Mouse (Mus musculus) liver, embryonic 14.5 days (tissue): Measurements from ENCODE around the gene Edem2. TPM values are rescaled to one million over a fixed set of nuclear protein-coding genes. Genes with fewer than 3 reads are reported as not detected.

Source experiments
- ATAC-seq: fragments of 200-750 bp; cut with Nextera tagmentation; 2 replicates; pipeline ENCODE4 v1.8.0; 2017; ENCODE audit warnings: moderate number of reproducible peaks, mild to moderate bottlenecking, moderate library complexity; ENCODE audit not compliant: insufficient read depth
- DNase-seq, 3 experiments: peaks; one replicate each; pipeline ENCODE4 v3.0.0-alpha.2; 2012 to 2013; ENCODE audit warnings: low read depth in 3 of 3, low spot score in 3 of 3
- H3K27ac ChIP-seq: fragments of 300-500 bp; sonication (generic); 2 replicates; pipeline ENCODE4 v1.5.1; 2014; ENCODE audit warnings: moderate library complexity, mild to moderate bottlenecking, control low read depth, inconsistent platforms
- H3K27me3 ChIP-seq: fragments of 300-500 bp; sonication (generic); 2 replicates; pipeline ENCODE4 v1.6.1; 2014; ENCODE audit warnings: mild to moderate bottlenecking, low read length, moderate library complexity; ENCODE audit not compliant: control insufficient read depth, insufficient read depth
- H3K36me3 ChIP-seq: fragments of 300-500 bp; sonication (generic); replicated peaks from 2 replicates; pipeline ENCODE4 v1.6.1; 2014; ENCODE audit warnings: low read depth; ENCODE audit not compliant: control insufficient read depth, insufficient read depth
- H3K4me1 ChIP-seq, 2 experiments: fragments of 200-500 bp in 1 of 2; fragments of 300-500 bp in 1 of 2; sonication (generic) in 1 of 2; replicated peaks; 2 replicates each; pipeline ENCODE4 v1.6.1; 2012 to 2014; ENCODE audit warnings: antibody characterized with exemption in 1 of 2, inconsistent platforms in 1 of 2, low read length in 1 of 2; ENCODE audit not compliant: control insufficient read depth in 2 of 2, insufficient read depth in 2 of 2
- H3K4me2 ChIP-seq: fragments of 300-500 bp; sonication (generic); 2 replicates; pipeline ENCODE4 v1.6.1; 2014; ENCODE audit warnings: low read depth, mild to moderate bottlenecking, control low read depth, moderate library complexity
- H3K4me3 ChIP-seq, 2 experiments: fragments of 200-500 bp in 1 of 2; fragments of 300-500 bp in 1 of 2; sonication (generic) in 1 of 2; 2 replicates each; pipeline ENCODE4 v1.5.1; 2012 to 2014; ENCODE audit warnings: low read depth in 2 of 2, low read length in 2 of 2, mild to moderate bottlenecking in 2 of 2, control low read depth in 1 of 2, inconsistent platforms in 1 of 2, moderate library complexity in 1 of 2; ENCODE audit not compliant: insufficient read depth in 1 of 2
- H3K9ac ChIP-seq: fragments of 300-500 bp; sonication (generic); replicated peaks from 2 replicates; pipeline ENCODE4 v1.6.1; 2014; ENCODE audit warnings: mild to moderate bottlenecking, control low read depth, moderate library complexity
- H3K9me3 ChIP-seq: fragments of 300-500 bp; sonication (generic); 2 replicates; pipeline ENCODE4 v1.6.1; 2016; ENCODE audit warnings: low read length, mixed read lengths; ENCODE audit not compliant: control insufficient read depth
- CTCF ChIP-seq: IDR thresholded peaks from 2 replicates; pipeline ENCODE4 v1.5.1; 2016; ENCODE audit warnings: antibody characterized with exemption, low read depth, control low read depth
- EP300 ChIP-seq: IDR thresholded peaks from 2 replicates; pipeline ENCODE4 v1.6.1; 2016; ENCODE audit warnings: antibody characterized with exemption, low read depth
- WGBS: fragments of 180-500 bp; shearing (Covaris S2); extraction: QIAGEN DNeasy Blood & Tissue Kit; methylation state at CpG from one replicate; pipeline ENCODE4 v1.1.7; 2014; ENCODE audit not compliant: insufficient replicate concordance; 5-methylcytosine and 5-hydroxymethylcytosine counted together
- polyA plus RNA-seq, 2 experiments: library from polyadenylated mRNA; depleted of rRNA in 1 of 2; stranded (reverse) in 1 of 2; unstranded in 1 of 2; fragments of >200 nt; fragmentation: Nextera tagmentation in 1 of 2; extraction: Ambion mirVana in 1 of 2; gene quantifications; 2 replicates each; pipeline versions ENCODE4 v1.2.1 to v1.2.3; 2012 to 2014

The Edem2 gene
- polyA plus RNA-seq (2012; rRNA removed) (12.0 and 13.9 TPM in 2 replicates), polyA plus RNA-seq (2014; fragmentation: Nextera tagmentation; extraction: Ambion mirVana) (21.2 and 22.6 TPM in 2 replicates)

DNA sequence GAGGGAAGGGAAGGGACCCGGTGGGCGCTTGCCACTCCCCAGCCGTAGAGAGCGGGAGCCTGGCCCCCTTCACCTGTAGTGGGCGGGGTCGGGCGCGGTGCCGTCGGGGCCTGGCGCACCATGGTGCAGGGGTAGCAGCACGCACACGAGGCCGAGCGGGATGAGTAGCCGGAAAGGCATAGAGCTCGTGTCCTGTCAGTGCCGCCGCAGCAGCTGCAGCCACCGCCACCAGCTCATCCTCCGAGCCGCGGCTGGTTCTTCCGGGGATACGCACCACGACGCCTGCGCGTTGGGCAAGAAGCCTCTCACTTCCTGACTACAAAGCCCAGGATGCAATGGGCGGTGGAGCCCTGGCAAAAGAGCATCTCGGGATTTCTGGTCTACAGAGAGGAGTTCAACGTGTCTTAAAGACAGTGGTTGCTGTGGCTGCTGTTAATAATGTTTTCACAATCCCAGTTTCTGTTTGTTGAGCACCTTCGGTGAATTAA lies at the start of gene Edem2:
TSS of gene Edem2 (minus strand) at position 318 of the 488 bp plus-strand sequence.
- WGBS, result under 1% methylated on average over 33 of the region's 33 CpGs
- Histone ChIP-seq H3K9me3 (no peaks in the 10 kb centered on the region), H3K4me2 (peak within 1 kb of the TSS; percentile 87), H3K27me3 (no peaks in the 10 kb centered on the region), H3K9ac (peak within 1 kb of the TSS; percentile 79), H3K27ac (no peak within 1 kb of the TSS), H3K36me3 (no peaks in the 10 kb centered on the region), H3K4me1 (peaks cover 4 to 5% of the 10 kb centered on the region in 2 experiments; a peak in 1 of 4 replicates), H3K4me3 (peak within 1 kb of the TSS; percentile 67 to 93)
- TF ChIP-seq CTCF (0 out of 2 replicates have a peak, but pooled peaks have one; percentile 19), EP300 (no peak)
- ATAC-seq, result peak; percentile 89
- peak; percentile 80 to 85 (median 82) for DNase-seq

DNA sequence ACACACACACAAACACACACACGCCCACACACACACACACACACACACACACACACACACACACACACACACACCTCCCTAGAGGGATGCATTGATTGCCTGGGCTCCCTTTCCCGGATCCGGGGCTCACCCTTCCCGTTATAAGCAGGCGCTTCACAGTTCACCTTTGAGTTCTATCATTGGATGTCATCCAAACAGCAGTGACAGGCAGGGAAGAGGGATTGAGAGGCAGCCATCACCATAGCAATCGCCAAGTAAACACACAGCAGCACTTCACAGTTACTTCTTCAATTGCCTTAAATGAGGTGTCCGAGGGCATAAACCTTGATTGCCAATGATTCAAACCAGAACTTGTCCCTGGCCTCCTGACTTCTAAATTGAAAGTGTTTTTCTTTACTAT lies 49.8 kb upstream of the Edem2 start:
- no peak overlapping the region for H3K4me2 ChIP-seq
- no peaks in the 10 kb centered on the region for H3K36me3 ChIP-seq
- peaks cover 35% of the 10 kb centered on the region for H3K27me3 ChIP-seq
- ATAC-seq, result no peak
- H3K27ac ChIP-seq, result no peak overlapping the region
- no peak overlapping the region for H3K4me3 ChIP-seq
- no peak overlapping the region for H3K9ac ChIP-seq
- DNase-seq, result no peak
- H3K9me3 ChIP-seq, result no peaks in the 10 kb centered on the region
- H3K4me1 ChIP-seq, result no peaks in the 10 kb centered on the region
- WGBS, result 34% methylated on average over 7 of the region's 7 CpGs
- no peak for TF ChIP-seq CTCF
- no peak for TF ChIP-seq EP300

DNA sequence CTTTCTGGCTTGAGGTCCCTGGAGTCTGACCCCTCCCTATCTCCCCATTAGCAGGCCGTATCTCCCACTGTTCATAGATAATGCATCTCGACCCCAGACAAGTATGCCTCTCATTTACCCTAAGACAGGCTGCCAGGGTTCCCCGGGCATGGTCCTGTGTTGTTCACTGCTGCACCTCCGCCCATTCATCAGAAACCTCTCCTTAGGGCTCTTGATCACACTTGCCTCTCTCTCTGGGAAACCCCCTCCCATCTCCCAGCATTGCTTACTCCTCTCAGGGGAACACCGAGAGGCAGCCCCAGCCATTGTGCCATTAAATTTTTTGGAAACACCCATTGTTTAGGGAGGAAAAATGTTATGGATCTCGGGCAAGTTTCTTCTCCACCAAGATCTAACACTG lies 48.7 kb upstream of the Edem2 start:
- WGBS, result 55% methylated on average over 6 of the region's 6 CpGs
- H3K4me1 ChIP-seq, result no peaks in the 10 kb centered on the region

DNA sequence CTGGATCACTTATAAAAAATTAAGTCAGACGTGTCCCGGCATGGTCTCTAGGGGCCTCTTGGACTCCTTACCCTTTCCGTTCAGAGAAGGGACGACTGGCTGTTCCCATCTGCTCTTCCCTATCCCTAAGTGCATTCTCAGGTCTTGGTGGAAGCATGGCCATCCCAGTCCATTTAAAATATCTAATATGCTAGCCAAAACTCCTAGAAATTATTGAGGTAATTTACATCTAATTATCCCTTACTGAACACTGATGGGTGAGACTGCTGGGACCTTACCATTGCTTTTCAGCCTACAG lies 48.4 kb upstream of the Edem2 start:
- Histone ChIP-seq H3K4me2 (no peak overlapping the region), H3K27ac (no peak overlapping the region), H3K4me3 (no peak overlapping the region), H3K36me3 (no peaks in the 10 kb centered on the region), H3K4me1 (no peaks in the 10 kb centered on the region), H3K9me3 (no peaks in the 10 kb centered on the region), H3K27me3 (peaks cover 48% of the 10 kb centered on the region), H3K9ac (no peak overlapping the region)
- DNase-seq, result no peak
- WGBS, result 65% methylated on average over 4 of the region's 4 CpGs
- no peak for TF ChIP-seq EP300
- TF ChIP-seq CTCF, result no peak
- ATAC-seq, result no peak

More for the DNA sequence above, 48.7 kb upstream of the Edem2 start:
- no peak overlapping the region for H3K9ac ChIP-seq
- no peak for TF ChIP-seq CTCF
- TF ChIP-seq EP300, result no peak
- no peak overlapping the region for H3K4me2 ChIP-seq
- H3K36me3 ChIP-seq, result no peaks in the 10 kb centered on the region
- H3K27me3 ChIP-seq, result peaks cover 45% of the 10 kb centered on the region
- DNase-seq (no peak), ATAC-seq (no peak)
- no peak overlapping the region for H3K27ac ChIP-seq
- no peak overlapping the region for H3K4me3 ChIP-seq
- H3K9me3 ChIP-seq, result no peaks in the 10 kb centered on the region

DNA sequence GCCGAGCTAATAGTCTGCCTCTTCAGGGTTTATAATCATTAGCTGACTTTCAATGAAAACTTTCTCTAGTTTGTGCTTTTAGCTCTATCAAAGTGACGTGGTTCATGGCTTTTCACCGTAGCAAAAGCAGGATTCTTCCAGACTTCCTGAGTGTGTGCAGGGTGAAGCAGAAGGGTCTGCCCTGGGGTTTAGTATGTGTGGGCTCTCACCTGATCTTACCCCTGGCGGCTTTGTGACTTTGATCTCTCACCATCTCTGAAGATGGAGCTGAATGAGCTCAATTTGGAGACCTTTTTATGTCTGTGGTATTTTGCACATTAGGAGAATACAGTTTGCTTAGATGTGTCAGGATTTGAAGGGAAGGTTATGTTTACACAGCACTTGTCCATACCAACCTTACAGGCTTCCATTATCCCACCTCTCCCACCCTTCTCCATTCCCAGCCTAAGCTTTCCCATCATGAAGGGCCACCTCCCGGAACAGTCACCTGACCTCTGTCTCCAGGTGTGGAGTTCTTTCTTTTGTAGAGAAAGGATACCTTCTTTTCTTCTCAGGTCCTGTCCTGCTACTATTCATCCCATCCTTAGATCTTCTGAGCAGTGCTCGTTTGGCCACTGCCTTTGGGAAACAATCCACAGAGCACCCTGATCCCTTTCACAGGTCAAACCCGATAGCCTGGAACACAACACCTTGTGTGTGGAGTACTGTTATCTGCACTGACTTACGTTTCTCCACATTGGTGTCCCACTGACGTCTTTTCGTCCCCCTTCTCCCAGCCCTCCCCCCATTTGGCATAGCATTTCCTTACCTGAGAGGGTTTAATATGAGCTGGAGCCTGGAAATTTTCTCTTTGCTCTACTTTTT lies 47.8 kb upstream of the Edem2 start:
- Histone ChIP-seq H3K36me3 (no peaks in the 10 kb centered on the region), H3K27me3 (peaks cover 53% of the 10 kb centered on the region), H3K4me1 (no peaks in the 10 kb centered on the region), H3K9me3 (no peaks in the 10 kb centered on the region), H3K9ac (no peak overlapping the region), H3K27ac (no peak overlapping the region), H3K4me3 (no peak overlapping the region), H3K4me2 (no peak overlapping the region)
- 46% methylated on average over 10 of the region's 10 CpGs for WGBS
- DNase-seq (no peak), ATAC-seq (no peak)
- no peak for TF ChIP-seq EP300
- TF ChIP-seq CTCF, result no peak
